Mouse (Mus musculus) gastrocnemius, postnatal 25 days (tissue): Measurements from ENCODE around the gene Rbpms2. TPM values are rescaled to one million over a fixed set of nuclear protein-coding genes. Genes with fewer than 3 reads are reported as not detected.
A peak's percentile ranks its signal among the peaks of the same experiment; 100 is the strongest.
"Not testable (repeated sequence)": the region's sequence is repeated elsewhere in the genome, so short reads cannot be mapped to it uniquely, and the experiment has no call there.

Source experiments
- DNase-seq: peaks from one replicate; pipeline ENCODE4 v3.0.0; 2022
- total RNA-seq, 2 experiments: library from RNA; stranded (reverse); gene quantifications; 1 replicate in 1 of 2; 2 replicates in 1 of 2; pipeline ENCODE4 v1.2.3; 2021

Rbpms2 gene
- total RNA-seq, 2 experiments from 2014 or later, result 1.4 to 2.8 TPM

- DNase-seq, result no peak
These were observed 26.1 kb downstream of the Rbpms2 start for GRCm38 (mm10) chr9:65655540-65655939.

- no peak for DNase-seq
These were observed 27.8 kb downstream of the Rbpms2 start for GRCm38 (mm10) chr9:65657218-65657617.

GRCm38 (mm10) chr9:65661029-65661428 lies 31.6 kb downstream of the Rbpms2 start:
- DNase-seq, result no peak

GRCm38 (mm10) chr9:65661493-65661892 lies 32.0 kb downstream of the Rbpms2 start:
- no peak for DNase-seq

GRCm38 (mm10) chr9:65664163-65664562 lies 34.7 kb downstream of the Rbpms2 start:
- DNase-seq, result no peak

- peak; percentile 53 for DNase-seq
These were observed 36.6 kb downstream of the Rbpms2 start for GRCm38 (mm10) chr9:65666042-65666441.

GRCm38 (mm10) chr9:65667701-65668100 lies 38.3 kb downstream of the Rbpms2 start, which contains the start of gene Oaz2:
Gene Oaz2, plus strand, starts transcription at chr9:65668001.
- no peak for DNase-seq

GRCm38 (mm10) chr9:65671431-65671931 lies 42.0 kb downstream of the Rbpms2 start:
- DNase-seq, result peak; percentile 67

- DNase-seq, result no peak
These were observed 43.5 kb downstream of the Rbpms2 start for GRCm38 (mm10) chr9:65672996-65673395.

GRCm38 (mm10) chr9:65675461-65676357 lies 46.3 kb downstream of the Rbpms2 start:
- no peak for DNase-seq

GRCm38 (mm10) chr9:65676358-65677118 lies 47.1 kb downstream of the Rbpms2 start:
- peak; percentile 98 for DNase-seq

GRCm38 (mm10) chr9:65677119-65677462 lies 47.6 kb downstream of the Rbpms2 start:
- no peak for DNase-seq

GRCm38 (mm10) chr9:65679181-65679761 lies 49.8 kb downstream of the Rbpms2 start:
- peak; percentile 80 for DNase-seq

- no peak for DNase-seq
These were observed 51.6 kb downstream of the Rbpms2 start for GRCm38 (mm10) chr9:65680938-65681633.

- DNase-seq, result no peak
These were observed 52.1 kb downstream of the Rbpms2 start for GRCm38 (mm10) chr9:65681634-65681940.

- no peak for DNase-seq
These were observed 52.7 kb downstream of the Rbpms2 start for GRCm38 (mm10) chr9:65682183-65682582.

GRCm38 (mm10) chr9:65682994-65683393 lies 53.5 kb downstream of the Rbpms2 start:
- DNase-seq, result no peak

GRCm38 (mm10) chr9:65684704-65685103 lies 55.3 kb downstream of the Rbpms2 start:
- DNase-seq, result no peak

GRCm38 (mm10) chr9:65689869-65690268 lies 60.4 kb downstream of the Rbpms2 start:
- DNase-seq, result not testable (repeated sequence)

GRCm38 (mm10) chr9:65692466-65692865 lies 63.0 kb downstream of the Rbpms2 start:
- no peak for DNase-seq

- no peak for DNase-seq
These were observed 63.6 kb downstream of the Rbpms2 start for GRCm38 (mm10) chr9:65692959-65693603.

- no peak for DNase-seq
These were observed 66.2 kb downstream of the Rbpms2 start for GRCm38 (mm10) chr9:65695646-65696045.
